Mouse (Mus musculus) intestine, embryonic 15.5 days (tissue): ENCODE data around the gene Rassf6. TPM values are rescaled to one million over a fixed set of nuclear protein-coding genes. Genes with fewer than 3 reads are reported as not detected.
A peak's percentile ranks its signal among the peaks of the same experiment; 100 is the strongest.

Experiments used
- ATAC-seq: fragments of 200-750 bp; cut with Nextera tagmentation; 2 replicates; pipeline ENCODE4 v1.8.0; 2017; ENCODE audit warnings: moderate TSS enrichment, moderate library complexity
- H3K27ac ChIP-seq: fragments of 300-500 bp; sonication (generic); 2 replicates; pipeline ENCODE4 v1.5.1; 2015; ENCODE audit warnings: mild to moderate bottlenecking, inconsistent platforms
- H3K27me3 ChIP-seq: fragments of 300-500 bp; sonication (generic); replicated peaks from 2 replicates; pipeline ENCODE4 v1.6.1; 2015; ENCODE audit warnings: inconsistent platforms
- H3K36me3 ChIP-seq: fragments of 300-500 bp; sonication (generic); 2 replicates; pipeline ENCODE4 v1.6.1; 2015; ENCODE audit warnings: inconsistent platforms
- H3K4me1 ChIP-seq: fragments of 300-500 bp; sonication (generic); replicated peaks from 2 replicates; pipeline ENCODE4 v1.6.1; 2015; ENCODE audit warnings: inconsistent platforms
- H3K4me2 ChIP-seq: fragments of 300-500 bp; sonication (generic); replicated peaks from 2 replicates; pipeline ENCODE4 v1.6.1; 2015; ENCODE audit warnings: mild to moderate bottlenecking, inconsistent platforms
- H3K4me3 ChIP-seq: fragments of 300-500 bp; sonication (generic); replicated peaks from 2 replicates; pipeline ENCODE4 v1.5.1; 2015; ENCODE audit warnings: inconsistent platforms
- H3K9ac ChIP-seq: fragments of 300-500 bp; sonication (generic); 2 replicates; pipeline ENCODE4 v1.6.1; 2015; ENCODE audit warnings: inconsistent platforms
- H3K9me3 ChIP-seq: fragments of 300-500 bp; sonication (generic); 2 replicates; pipeline ENCODE4 v1.6.1; 2016; ENCODE audit warnings: inconsistent platforms
- WGBS: fragments of 180-500 bp; shearing (Covaris S2); methylation state at CpG from one replicate; pipeline ENCODE4 v1.1.7; 2015; 5-methylcytosine and 5-hydroxymethylcytosine counted together
- polyA plus RNA-seq: library from polyadenylated mRNA; unstranded; fragments of >200 nt; fragmentation: Nextera tagmentation; extraction: Ambion mirVana; gene quantifications from 2 replicates; pipeline ENCODE4 v1.2.1, GENCODE M21; 2015

Gene Rassf6
- 26.9 and 29.0 TPM in 2 replicates for polyA plus RNA-seq

- no peaks in the 10 kb centered on the region for H3K9me3 ChIP-seq
- peak within 1 kb of the TSS; percentile 90 for H3K27ac ChIP-seq
- peak within 1 kb of the TSS; percentile 68 for H3K4me2 ChIP-seq
- peak; percentile 98 for ATAC-seq
- 0 out of 2 replicates have a peak, but pooled peaks cover 3% of the 10 kb centered on the region for H3K4me1 ChIP-seq
- no peaks in the 10 kb centered on the region for H3K36me3 ChIP-seq
- no peaks in the 10 kb centered on the region for H3K27me3 ChIP-seq
- H3K4me3 ChIP-seq = peak within 1 kb of the TSS; percentile 41
- 9% methylated on average over 26 of the region's 26 CpGs for WGBS
- peak within 1 kb of the TSS; percentile 46 for H3K9ac ChIP-seq
Measured at GRCm38 (mm10) chr5:90640286-90641217, at the start of gene Rassf6. Gene Rassf6 (minus strand): TSS chr5:90640657.

DNA sequence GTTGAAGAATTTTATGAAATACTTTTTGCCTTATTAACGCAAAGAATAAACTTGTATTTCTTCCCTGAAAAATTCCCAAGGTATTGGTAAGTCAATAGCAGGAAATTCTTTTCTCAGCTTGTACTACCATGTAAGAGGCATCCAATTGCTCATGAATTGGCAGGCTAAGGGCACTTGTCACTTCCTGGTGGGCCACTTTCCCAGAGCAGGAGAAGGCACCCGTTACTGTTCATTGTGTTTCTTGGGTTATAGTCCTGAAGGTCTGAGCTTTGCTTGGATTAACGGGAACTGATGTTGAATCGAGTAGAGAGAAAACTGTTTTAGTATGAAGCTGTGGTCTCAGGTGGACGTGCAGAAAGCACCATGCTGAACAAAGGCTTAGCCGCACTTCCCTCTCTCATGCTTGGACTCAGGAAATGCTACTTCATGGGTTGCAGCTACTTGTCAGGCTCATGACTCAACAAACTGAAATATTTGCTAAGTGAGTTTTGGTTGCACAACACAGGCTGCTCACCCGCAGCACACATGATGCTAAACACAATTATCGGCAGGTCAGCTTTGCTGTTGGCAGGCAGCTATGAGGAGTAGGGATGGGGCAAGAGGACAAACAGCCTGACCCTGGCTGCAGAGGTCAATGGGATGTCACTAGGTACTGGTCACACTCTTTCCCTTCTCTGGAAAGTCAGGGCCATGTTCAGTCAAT is 49.1 kb upstream of the Rassf6 start:
- Histone ChIP-seq H3K27me3 (no peaks in the 10 kb centered on the region), H3K27ac (no peak overlapping the region), H3K9me3 (no peaks in the 10 kb centered on the region), H3K4me2 (no peak overlapping the region), H3K36me3 (no peaks in the 10 kb centered on the region), H3K4me3 (no peak overlapping the region), H3K9ac (no peak overlapping the region), H3K4me1 (no peaks in the 10 kb centered on the region)
- WGBS = 85% methylated on average over 8 of the region's 8 CpGs
- no peak for ATAC-seq

DNA sequence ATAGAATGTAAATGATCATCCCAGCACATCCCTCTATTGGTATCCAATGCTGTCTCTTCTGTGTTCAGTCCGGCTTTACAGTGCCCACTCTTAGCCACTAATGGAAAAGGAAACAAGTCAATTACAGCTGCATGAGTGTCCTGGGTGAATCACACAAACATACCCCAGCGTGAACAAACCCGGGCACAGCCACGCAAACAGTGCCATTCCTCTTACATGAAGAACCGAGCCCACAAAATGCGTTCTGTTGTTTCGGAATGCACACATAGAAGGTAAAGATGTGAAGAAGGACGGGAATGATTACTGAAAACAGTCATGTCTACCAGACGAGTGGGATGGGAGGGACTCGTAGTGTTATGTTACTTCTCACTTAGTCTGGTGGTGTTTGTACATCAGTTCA is 47.5 kb upstream of the Rassf6 start:
- Histone ChIP-seq H3K9ac (no peak overlapping the region), H3K9me3 (no peaks in the 10 kb centered on the region), H3K27me3 (no peaks in the 10 kb centered on the region), H3K36me3 (no peaks in the 10 kb centered on the region), H3K4me2 (no peak overlapping the region), H3K27ac (no peak overlapping the region), H3K4me3 (no peak overlapping the region), H3K4me1 (no peaks in the 10 kb centered on the region)
- 91% methylated on average over 10 of the region's 10 CpGs for WGBS
- no peak for ATAC-seq

GRCm38 (mm10) chr5:90684994-90685393 is 44.5 kb upstream of the Rassf6 start:
- Histone ChIP-seq H3K27ac (no peak overlapping the region), H3K4me1 (no peaks in the 10 kb centered on the region), H3K9me3 (no peaks in the 10 kb centered on the region), H3K9ac (no peak overlapping the region), H3K4me3 (no peak overlapping the region), H3K4me2 (no peak overlapping the region), H3K27me3 (no peaks in the 10 kb centered on the region), H3K36me3 (no peaks in the 10 kb centered on the region)
- 55% methylated on average over 4 of the region's 4 CpGs for WGBS
- no peak for ATAC-seq

- Histone ChIP-seq H3K4me3 (no peak overlapping the region), H3K4me2 (no peak overlapping the region), H3K9me3 (no peaks in the 10 kb centered on the region), H3K9ac (no peak overlapping the region), H3K27ac (no peak overlapping the region), H3K36me3 (no peaks in the 10 kb centered on the region), H3K27me3 (no peaks in the 10 kb centered on the region), H3K4me1 (no peaks in the 10 kb centered on the region)
- ATAC-seq = no peak
- 82% methylated on average over 4 of the region's 4 CpGs for WGBS
Measured at GRCm38 (mm10) chr5:90681842-90682241, 41.4 kb upstream of the Rassf6 start.

GRCm38 (mm10) chr5:90677560-90677959 is 37.1 kb upstream of the Rassf6 start:
- Histone ChIP-seq H3K4me1 (no peaks in the 10 kb centered on the region), H3K27me3 (no peaks in the 10 kb centered on the region), H3K9ac (no peak overlapping the region), H3K4me2 (no peak overlapping the region), H3K27ac (no peak overlapping the region), H3K9me3 (no peaks in the 10 kb centered on the region), H3K4me3 (no peak overlapping the region), H3K36me3 (no peaks in the 10 kb centered on the region)
- 60% methylated on average over 2 of the region's 2 CpGs for WGBS
- ATAC-seq = no peak

DNA sequence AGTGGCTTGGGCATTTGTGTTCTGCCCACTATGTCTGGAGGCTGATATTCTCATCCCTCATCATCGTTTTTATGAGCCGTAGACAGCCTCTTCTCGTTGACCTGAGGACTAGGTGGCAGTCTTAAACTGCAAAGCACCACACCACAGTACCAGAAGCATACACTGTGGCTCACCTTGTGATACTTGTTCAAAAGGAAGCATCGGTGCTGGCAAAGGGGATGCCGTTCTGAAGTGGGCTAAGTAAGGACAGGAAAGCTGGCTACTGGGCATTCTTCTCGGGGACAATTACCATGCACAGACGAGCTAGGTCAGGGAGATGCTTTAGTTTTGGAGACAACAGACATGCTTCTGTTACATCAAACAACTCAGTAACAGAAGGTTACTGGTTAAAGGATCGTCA is 21.4 kb upstream of the Rassf6 start:
- H3K36me3 ChIP-seq = no peaks in the 10 kb centered on the region
- 0 out of 2 replicates have a peak, but pooled peaks have one; percentile 20 for ATAC-seq
- WGBS = 52% methylated on average over 8 of the region's 8 CpGs

DNA sequence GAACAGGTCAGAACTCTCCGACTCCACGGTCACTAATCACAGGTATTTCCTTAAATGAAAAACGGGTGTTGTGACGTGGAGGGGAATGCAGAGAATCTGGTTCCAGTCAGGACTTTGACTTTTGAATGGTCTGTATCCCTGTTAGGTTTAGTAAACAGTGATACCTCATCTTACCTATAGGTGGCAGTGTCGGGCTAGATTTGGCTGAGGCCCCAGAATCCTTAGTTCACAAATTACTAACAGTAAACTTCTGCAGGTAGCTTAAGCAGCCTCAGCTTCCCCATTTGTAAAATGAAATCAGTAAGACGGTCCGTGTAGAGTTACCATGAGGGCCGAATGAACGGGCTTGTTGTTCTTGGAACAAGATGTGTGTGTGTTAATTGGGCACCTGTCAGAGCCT is 21.0 kb upstream of the Rassf6 start:
- ATAC-seq = peak; percentile 77
- Histone ChIP-seq H3K9ac (no peak overlapping the region), H3K4me2 (no peak overlapping the region), H3K4me3 (no peak overlapping the region), H3K9me3 (no peaks in the 10 kb centered on the region), H3K36me3 (no peaks in the 10 kb centered on the region), H3K27ac (no peak overlapping the region), H3K4me1 (no peaks in the 10 kb centered on the region), H3K27me3 (no peaks in the 10 kb centered on the region; the same call in 1 of the 2 replicates)
- WGBS = 16% methylated on average over 9 of the region's 9 CpGs

More for the DNA sequence above, 21.4 kb upstream of the Rassf6 start:
- Histone ChIP-seq H3K4me3 (no peak overlapping the region), H3K9ac (no peak overlapping the region), H3K4me2 (no peak overlapping the region), H3K9me3 (no peaks in the 10 kb centered on the region), H3K27me3 (no peaks in the 10 kb centered on the region; the same call in 1 of the 2 replicates), H3K4me1 (no peaks in the 10 kb centered on the region), H3K27ac (no peak overlapping the region)

DNA sequence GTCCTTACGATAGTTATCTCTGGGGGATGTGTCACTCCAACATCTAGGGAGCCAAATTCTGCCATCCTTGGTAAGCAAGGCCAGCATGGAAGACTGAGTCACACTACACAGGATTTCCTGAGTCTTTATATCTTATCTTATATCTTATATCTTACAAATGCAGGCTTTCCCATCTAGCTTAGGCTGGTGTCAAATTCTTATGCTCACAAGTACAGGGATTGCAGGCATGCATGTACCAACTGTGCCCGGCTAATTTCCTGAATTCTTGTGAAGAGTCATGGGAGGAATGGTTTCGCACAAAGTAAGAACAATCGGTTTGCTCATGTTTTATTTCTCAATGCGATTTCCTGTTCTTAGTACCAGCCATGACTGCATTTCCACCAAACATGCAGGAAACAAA is 20.0 kb upstream of the Rassf6 start:
- Histone ChIP-seq H3K4me1 (no peaks in the 10 kb centered on the region; the same call in 1 of the 2 replicates), H3K27ac (no peak overlapping the region), H3K9ac (no peak overlapping the region), H3K36me3 (no peaks in the 10 kb centered on the region), H3K9me3 (no peaks in the 10 kb centered on the region), H3K27me3 (no peaks in the 10 kb centered on the region; the same call in 1 of the 2 replicates), H3K4me2 (no peak overlapping the region), H3K4me3 (no peak overlapping the region)
- no peak for ATAC-seq
- 87% methylated on average over 5 of the region's 5 CpGs for WGBS

DNA sequence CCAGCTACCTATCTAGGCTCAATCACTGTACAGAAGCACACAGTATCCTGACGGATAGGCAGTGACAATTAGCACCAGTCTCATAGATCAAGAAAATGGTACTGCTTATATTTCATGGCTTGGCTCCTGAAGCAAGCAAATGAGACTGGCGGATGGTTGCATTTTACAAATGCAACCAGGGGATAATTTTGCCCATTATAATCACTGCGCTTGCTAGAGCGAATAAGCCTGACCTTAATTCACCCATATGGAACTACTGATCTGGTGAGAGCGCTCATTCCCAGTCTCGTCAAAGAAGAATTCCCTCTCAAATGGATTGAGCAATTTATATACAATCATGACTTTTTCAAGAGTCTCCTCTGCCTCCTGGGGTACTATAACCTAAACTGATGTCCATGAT is 16.2 kb upstream of the Rassf6 start:
- Histone ChIP-seq H3K9ac (no peak overlapping the region), H3K36me3 (no peaks in the 10 kb centered on the region), H3K27me3 (no peaks in the 10 kb centered on the region; the same call in 1 of the 2 replicates), H3K4me3 (no peak overlapping the region), H3K27ac (no peak overlapping the region), H3K9me3 (no peaks in the 10 kb centered on the region), H3K4me2 (no peak overlapping the region), H3K4me1 (no peaks in the 10 kb centered on the region; the same call in 1 of the 2 replicates)
- WGBS = 86% methylated on average over 6 of the region's 6 CpGs
- ATAC-seq = no peak

DNA sequence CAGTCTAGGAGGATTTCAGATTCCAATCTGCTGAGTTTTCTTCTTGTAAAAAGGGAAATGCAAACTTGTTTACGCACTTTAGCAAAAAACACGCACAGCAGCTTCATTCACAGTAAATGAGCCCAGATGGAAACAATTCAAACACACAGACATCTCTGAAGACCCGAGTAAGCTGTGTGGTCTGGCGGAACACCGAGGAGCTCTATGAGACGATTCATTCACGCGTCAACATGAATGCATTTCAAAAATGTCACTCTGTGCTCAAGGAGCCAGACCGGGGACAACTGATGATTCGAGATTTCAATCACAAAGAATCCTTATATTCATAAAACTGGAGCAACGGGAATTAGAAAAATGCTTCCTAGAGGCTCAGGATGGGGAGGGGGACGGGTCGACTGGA is 15.4 kb upstream of the Rassf6 start:
- Histone ChIP-seq H3K9me3 (no peaks in the 10 kb centered on the region), H3K9ac (no peak overlapping the region), H3K4me1 (no peaks in the 10 kb centered on the region; the same call in 1 of the 2 replicates), H3K4me2 (no peak overlapping the region), H3K27me3 (no peaks in the 10 kb centered on the region; the same call in 1 of the 2 replicates), H3K36me3 (no peaks in the 10 kb centered on the region), H3K4me3 (no peak overlapping the region), H3K27ac (no peak overlapping the region)
- 64% methylated on average over 13 of the region's 13 CpGs for WGBS
- no peak for ATAC-seq

DNA sequence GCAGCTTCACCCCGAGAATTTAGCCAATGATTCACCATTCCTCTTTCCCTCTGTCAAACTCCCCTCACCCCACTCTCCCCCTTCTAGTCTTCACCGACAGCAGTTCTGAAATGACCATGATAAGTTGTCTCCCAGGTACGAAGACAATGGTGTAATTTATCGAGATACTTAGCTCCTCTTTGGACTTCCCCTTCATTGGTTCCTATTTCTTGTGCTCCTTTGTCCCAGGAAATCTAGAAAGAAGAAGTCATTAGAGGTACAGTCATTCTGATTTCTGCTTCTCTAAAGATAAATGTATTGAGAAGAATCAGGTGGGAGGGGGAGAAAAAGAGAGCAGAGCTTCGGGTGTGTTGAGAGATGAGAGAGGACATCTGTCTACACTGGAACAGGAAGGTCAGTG is 14.3 kb upstream of the Rassf6 start:
- H3K9me3 ChIP-seq = no peaks in the 10 kb centered on the region
- H3K4me3 ChIP-seq = no peak overlapping the region
- H3K27ac ChIP-seq = no peak overlapping the region
- no peak overlapping the region for H3K4me2 ChIP-seq
- no peak for ATAC-seq
- no peak overlapping the region for H3K9ac ChIP-seq
- 62% methylated on average over 5 of the region's 5 CpGs for WGBS
- no peaks in the 10 kb centered on the region for H3K36me3 ChIP-seq
- H3K27me3 ChIP-seq = no peaks in the 10 kb centered on the region; the same call in 1 of the 2 replicates
- no peaks in the 10 kb centered on the region; the same call in 1 of the 2 replicates for H3K4me1 ChIP-seq
